Mouse (Mus musculus) urinary bladder, adult 2 months (tissue): Measurements from ENCODE around the gene Dysf. TPM values are rescaled to one million over a fixed set of nuclear protein-coding genes. Genes with fewer than 3 reads are reported as not detected.

Experiments
- DNase-seq: peaks from one replicate; pipeline ENCODE4 v3.0.0; 2022; ENCODE audit warnings: low spot score
- polyA plus RNA-seq: library from polyadenylated mRNA; depleted of rRNA; stranded (reverse); fragments of >200 nt; gene quantifications from 2 replicates; pipeline ENCODE4 v1.2.3, GENCODE M21; 2012

The Dysf gene
- polyA plus RNA-seq, 1 experiment, result 14.9 TPM

DNA sequence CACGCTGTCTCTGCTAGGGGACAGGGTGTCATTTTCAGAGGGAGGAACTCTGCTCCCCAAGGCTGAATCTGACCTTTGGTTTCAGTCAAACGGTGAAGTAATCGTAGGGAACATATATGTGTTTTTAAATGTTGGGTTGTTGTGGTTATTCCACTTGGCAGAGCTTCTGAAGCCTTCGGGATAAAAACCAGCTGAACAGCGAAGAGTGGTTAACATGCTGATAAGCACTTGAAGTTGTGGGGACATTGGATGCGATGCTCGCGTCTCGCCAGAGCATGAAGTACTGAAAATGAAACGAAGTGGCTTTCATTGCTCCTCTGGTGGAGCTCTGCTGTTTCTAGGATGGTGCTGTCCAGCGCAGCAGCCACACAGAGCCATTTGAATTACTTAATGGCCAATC lies 102.7 kb downstream of the Dysf start:
- no peak for DNase-seq

GRCm38 (mm10) chr6:84119731-84120530 lies 111.5 kb downstream of the Dysf start:
- no peak for DNase-seq

DNA sequence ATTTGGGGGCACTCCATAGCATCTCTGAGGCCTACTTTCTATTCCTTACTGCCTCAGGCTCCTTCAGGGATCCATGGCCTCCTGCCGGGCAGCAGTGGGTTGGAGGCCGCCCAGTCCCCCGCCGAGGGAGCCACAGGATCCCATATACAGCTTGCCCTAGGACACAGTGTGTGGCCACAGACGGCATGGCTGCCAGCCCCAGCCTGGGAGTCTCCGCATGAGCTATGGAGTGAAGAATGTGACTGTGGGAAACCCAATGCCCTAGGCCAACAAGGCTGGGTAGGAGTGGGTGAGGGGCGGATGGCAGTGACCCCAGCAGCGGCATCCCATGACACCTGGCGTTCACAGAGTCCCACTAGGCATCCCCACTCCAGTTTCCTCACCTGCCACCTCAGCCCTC lies 116.2 kb downstream of the Dysf start:
- no peak for DNase-seq

GRCm38 (mm10) chr6:84125101-84125500 lies 116.7 kb downstream of the Dysf start:
- no peak for DNase-seq

DNA sequence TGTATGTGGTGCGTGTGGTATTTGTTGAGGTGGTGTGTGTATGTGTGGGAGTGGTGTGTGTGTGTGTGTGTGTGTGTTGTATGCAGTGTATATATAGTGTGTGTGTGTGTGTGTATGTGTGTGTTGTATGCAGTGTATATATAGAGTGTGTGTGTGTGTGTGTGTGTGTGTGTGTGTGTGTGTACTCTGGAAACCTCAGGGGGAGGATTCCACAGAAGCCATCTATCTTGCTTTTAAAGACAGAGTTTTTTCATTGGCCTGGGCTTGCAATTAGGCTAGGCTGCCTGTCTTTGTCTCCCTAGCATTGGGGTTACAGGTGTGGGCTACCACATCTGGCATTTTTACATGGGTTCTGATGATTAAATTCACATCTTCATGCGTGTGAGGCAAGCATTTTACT lies 119.8 kb downstream of the Dysf start:
- no peak for DNase-seq

GRCm38 (mm10) chr6:84130867-84131266 lies 122.5 kb downstream of the Dysf start:
- no peak for DNase-seq

GRCm38 (mm10) chr6:84131539-84131938 lies 123.1 kb downstream of the Dysf start:
- DNase-seq, result no peak

GRCm38 (mm10) chr6:84133053-84133452 lies 124.7 kb downstream of the Dysf start:
- DNase-seq, result no peak

GRCm38 (mm10) chr6:84133996-84134721 lies 125.8 kb downstream of the Dysf start:
- no peak for DNase-seq

DNA sequence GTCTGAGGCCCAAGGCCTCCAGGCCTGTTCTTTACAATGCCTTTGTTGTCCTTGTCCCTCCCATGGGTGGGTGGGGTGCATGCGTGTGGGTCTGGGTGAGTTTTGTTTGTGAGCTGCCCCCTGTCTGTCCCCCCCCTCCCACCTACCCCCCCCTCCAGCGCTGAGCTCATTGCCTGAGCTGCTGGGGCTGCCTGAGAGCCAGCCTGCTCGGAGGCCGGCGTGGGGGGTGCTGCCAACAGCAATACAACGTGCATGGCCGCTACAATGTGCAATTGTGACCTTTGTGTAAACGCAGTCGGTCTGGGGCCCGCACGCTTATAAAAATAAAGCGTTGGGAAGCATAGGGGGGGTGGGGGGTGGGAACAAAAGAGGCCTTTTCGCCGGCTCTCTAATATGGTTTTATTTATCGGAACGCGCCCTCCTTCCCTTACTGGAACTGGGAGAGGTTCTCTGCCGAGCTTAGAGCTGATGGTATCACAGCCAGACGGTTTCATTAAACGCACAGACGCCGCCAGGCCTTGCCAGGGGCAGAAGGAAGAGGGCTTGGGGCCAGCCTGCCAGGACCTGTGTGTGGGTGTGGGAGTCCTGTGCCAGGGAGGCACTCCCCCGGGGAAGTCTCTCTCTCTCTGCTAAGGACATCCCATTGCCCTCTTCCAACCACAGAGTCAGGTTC lies 126.5 kb downstream of the Dysf start:
- peak; percentile 30 for DNase-seq

GRCm38 (mm10) chr6:84135709-84136108 lies 127.3 kb downstream of the Dysf start:
- DNase-seq, result no peak

- no peak for DNase-seq
These were observed 128.0 kb downstream of the Dysf start for GRCm38 (mm10) chr6:84136345-84136744.

DNA sequence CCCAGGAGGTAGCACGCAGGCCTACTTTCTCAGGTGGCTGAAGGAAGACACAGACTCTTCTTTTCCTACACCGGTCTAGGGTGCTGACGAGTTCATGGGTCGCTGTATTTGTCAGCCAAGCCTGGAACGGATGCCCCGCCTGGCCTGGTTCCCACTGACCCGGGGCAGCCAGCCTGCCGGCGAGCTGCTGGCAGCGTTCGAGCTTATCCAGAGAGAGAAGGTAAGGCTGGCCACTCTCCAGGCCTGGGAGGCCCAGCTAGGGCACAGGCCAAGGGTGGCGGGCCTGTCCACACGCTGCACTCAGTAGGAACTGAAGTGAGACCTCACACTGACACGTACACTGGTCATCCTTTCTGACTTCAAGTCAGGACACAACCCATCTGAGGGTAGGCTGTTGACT lies 131.5 kb downstream of the Dysf start:
- peak; percentile 47 for DNase-seq

DNA sequence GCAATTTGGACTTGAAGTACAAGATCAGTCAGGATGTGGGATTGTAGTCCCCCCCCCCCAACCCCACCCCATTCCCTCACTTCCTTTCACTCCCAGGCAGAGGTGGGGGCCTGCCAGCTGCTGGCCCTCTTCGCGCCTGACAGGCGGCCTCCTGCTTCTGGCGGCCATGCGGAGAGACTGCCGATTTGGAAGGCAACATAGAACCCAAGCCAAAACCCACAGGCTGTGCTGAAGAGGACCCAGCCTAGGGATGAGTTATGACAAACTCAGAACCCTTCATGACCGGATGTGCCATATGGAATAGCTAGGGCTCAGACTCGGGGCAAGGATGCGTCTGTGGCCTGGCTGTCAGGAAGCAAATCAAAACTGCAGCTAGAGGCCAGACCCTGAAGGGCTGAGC lies 134.1 kb downstream of the Dysf start:
- no peak for DNase-seq

GRCm38 (mm10) chr6:84143328-84143727 lies 134.9 kb downstream of the Dysf start:
- no peak for DNase-seq

- no peak for DNase-seq
These were observed 136.0 kb downstream of the Dysf start for GRCm38 (mm10) chr6:84144393-84144792.

GRCm38 (mm10) chr6:84147206-84148004 lies 139.0 kb downstream of the Dysf start:
- DNase-seq, result no peak

GRCm38 (mm10) chr6:84148470-84148869 lies 140.1 kb downstream of the Dysf start:
- DNase-seq, result no peak

- no peak for DNase-seq
These were observed 146.1 kb downstream of the Dysf start for GRCm38 (mm10) chr6:84154508-84154907.

DNA sequence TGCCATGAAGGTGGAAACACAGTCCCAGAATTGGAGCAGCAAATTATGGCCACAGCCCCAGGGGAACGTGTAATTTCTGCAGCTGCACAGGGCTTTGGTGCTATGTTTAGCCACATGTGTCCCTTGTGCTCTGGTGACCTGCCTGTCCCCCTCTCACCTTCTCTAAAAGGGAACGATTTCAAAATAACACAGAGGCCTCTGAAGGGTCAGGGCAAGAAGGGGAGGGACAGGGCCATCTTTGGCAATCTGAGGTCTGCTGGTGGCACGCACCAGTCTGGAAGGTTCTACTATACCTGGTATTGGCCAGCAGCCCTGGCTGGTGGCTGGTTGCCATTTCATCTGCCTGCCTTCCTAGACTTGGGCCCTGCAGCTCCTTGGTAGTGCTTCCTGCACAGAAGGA lies 147.4 kb downstream of the Dysf start:
- no peak for DNase-seq

GRCm38 (mm10) chr6:84156481-84157025 lies 148.2 kb downstream of the Dysf start:
- DNase-seq, result no peak

GRCm38 (mm10) chr6:84159046-84159445 lies 150.7 kb downstream of the Dysf start:
- DNase-seq, result no peak
